Mouse (Mus musculus) myocyte (in vitro differentiated cells): ENCODE data around the gene Csde1. TPM values are rescaled to one million over a fixed set of nuclear protein-coding genes. Genes with fewer than 3 reads are reported as not detected.

Experiments used
- H3K27me3 ChIP-seq: one replicate; pipeline ENCODE4 v1.6.1; 2011; ENCODE audit not compliant: control insufficient read depth, insufficient read depth, insufficient read length
- H3K36me3 ChIP-seq: one replicate; pipeline ENCODE4 v1.6.1; 2011; ENCODE audit not compliant: control insufficient read depth, insufficient read depth
- H3K4me2 ChIP-seq: one replicate; pipeline ENCODE4 v1.6.1; 2011; ENCODE audit warnings: low read depth, control low read depth
- H3K4me3 ChIP-seq: one replicate; pipeline ENCODE4 v1.5.1; 2011; ENCODE audit warnings: mild to moderate bottlenecking, control low read depth, moderate library complexity
- H3K79me2 ChIP-seq: one replicate; pipeline ENCODE4 v1.6.1; 2011; ENCODE audit not compliant: control insufficient read depth, insufficient read depth
- H3ac ChIP-seq: one replicate; pipeline ENCODE4 v1.6.1; 2011; ENCODE audit not compliant: control insufficient read depth, insufficient read length
- CEBPB ChIP-seq: IDR thresholded peaks from 2 replicates; pipeline ENCODE4 v1.6.1; 2011; ENCODE audit warnings: mild to moderate bottlenecking, moderate library complexity; ENCODE audit not compliant: poor library complexity, insufficient read depth, severe bottlenecking
- E2F4 ChIP-seq: IDR thresholded peaks from one replicate; pipeline ENCODE4 v1.6.1; 2011; ENCODE audit warnings: mild to moderate bottlenecking, control low read depth, moderate library complexity; ENCODE audit not compliant: insufficient read depth
- MAX ChIP-seq: IDR thresholded peaks from one replicate; pipeline ENCODE4 v1.6.1; 2011; ENCODE audit warnings: low read depth, mild to moderate bottlenecking, control low read depth
- MYOD1 ChIP-seq, 3 experiments: IDR thresholded peaks; one replicate each; pipeline ENCODE4 v1.6.1; 2011; ENCODE audit warnings: control low read depth in 2 of 3, low read depth in 2 of 3, mild to moderate bottlenecking in 2 of 3, moderate library complexity in 1 of 3; ENCODE audit not compliant: insufficient read length in 2 of 3, control insufficient read depth in 1 of 3
- MYOG ChIP-seq, 3 experiments: IDR thresholded peaks; one replicate each; pipeline ENCODE4 v1.6.1; 2011; ENCODE audit warnings: control low read depth in 2 of 3, low read depth in 2 of 3, mild to moderate bottlenecking in 2 of 3; ENCODE audit not compliant: insufficient read length in 2 of 3, control insufficient read depth in 1 of 3, insufficient read depth in 1 of 3
- POLR2A ChIP-seq: IDR thresholded peaks from one replicate; pipeline ENCODE4 v1.6.1; 2011; ENCODE audit warnings: low read depth, mild to moderate bottlenecking, control low read depth, moderate library complexity; ENCODE audit not compliant: insufficient read length
- POLR2AphosphoS2 ChIP-seq: IDR thresholded peaks from one replicate; pipeline ENCODE4 v1.6.1; 2011; ENCODE audit warnings: low read depth, control low read depth; ENCODE audit not compliant: insufficient read length
- REST ChIP-seq: IDR thresholded peaks from one replicate; pipeline ENCODE4 v1.6.1; 2011; ENCODE audit warnings: mild to moderate bottlenecking, control low read depth, moderate library complexity; ENCODE audit not compliant: insufficient read depth, insufficient read length
- SRF ChIP-seq: IDR thresholded peaks from one replicate; pipeline ENCODE4 v1.6.1; 2011; ENCODE audit warnings: low read depth; ENCODE audit not compliant: control insufficient read depth, insufficient read length
- TCF12 ChIP-seq: IDR thresholded peaks from one replicate; pipeline ENCODE4 v1.6.1; 2011; ENCODE audit warnings: mild to moderate bottlenecking, control low read depth; ENCODE audit not compliant: poor library complexity, insufficient read depth, severe bottlenecking
- TCF3 ChIP-seq: IDR thresholded peaks from one replicate; pipeline ENCODE4 v1.6.1; 2011; ENCODE audit warnings: low read depth, control low read depth; ENCODE audit not compliant: insufficient read length
- USF1 ChIP-seq: IDR thresholded peaks from one replicate; pipeline ENCODE4 v1.6.1; 2011; ENCODE audit warnings: low read depth, mild to moderate bottlenecking, control low read depth, moderate library complexity
- polyA plus RNA-seq: library from polyadenylated mRNA; unstranded; fragments of >200 nt; fragmentation: generic; extraction: Trizol; gene quantifications from one replicate; pipeline ENCODE4 v1.2.1, GENCODE M21; 2012; ENCODE audit warnings: missing spikeins

Csde1 gene
- polyA plus RNA-seq, 1 experiment, result 112 TPM

- H3K4me2 ChIP-seq, result no peak overlapping the region
- TF ChIP-seq POLR2A, result no peak
- TF ChIP-seq MYOG (IDR thresholded peaks at IDR 0.05; ENCODE audit: control insufficient read depth in 1 of 3, insufficient read depth in 1 of 3, insufficient read length in 2 of 3, low read depth in 2 of 3), result no peak
- no peak for TF ChIP-seq USF1
- TF ChIP-seq SRF, result no peak
- H3K79me2 ChIP-seq, result no peaks in the 10 kb centered on the region
- no peak overlapping the region for H3ac ChIP-seq
- H3K36me3 ChIP-seq, result no peaks in the 10 kb centered on the region
- no peaks in the 10 kb centered on the region for H3K27me3 ChIP-seq
- no peak overlapping the region for H3K4me3 ChIP-seq
These were observed 80.5 kb downstream of the Csde1 start for GRCm38 (mm10) chr3:103100735-103101134.

GRCm38 (mm10) chr3:103101194-103101593 is 81.0 kb downstream of the Csde1 start:
- no peaks in the 10 kb centered on the region for H3K79me2 ChIP-seq
- no peaks in the 10 kb centered on the region for H3K36me3 ChIP-seq
- H3ac ChIP-seq, result no peak overlapping the region
- H3K4me3 ChIP-seq, result no peak overlapping the region
- no peak for TF ChIP-seq MAX
- TF ChIP-seq MYOG (IDR thresholded peaks at IDR 0.05; ENCODE audit: control insufficient read depth in 1 of 3, insufficient read depth in 1 of 3, insufficient read length in 2 of 3, low read depth in 2 of 3), result no peak
- no peak for TF ChIP-seq USF1
- no peak for TF ChIP-seq TCF12
- no peak for TF ChIP-seq CEBPB
- TF ChIP-seq TCF3, result no peak
- TF ChIP-seq E2F4, result no peak
- no peak for TF ChIP-seq MYOD1 (IDR thresholded peaks at IDR 0.05; ENCODE audit: control insufficient read depth in 1 of 3, insufficient read length in 2 of 3, low read depth in 2 of 3)
- no peak for TF ChIP-seq SRF
- TF ChIP-seq POLR2A, result no peak
- TF ChIP-seq POLR2AphosphoS2, result no peak
- no peak for TF ChIP-seq REST
- H3K4me2 ChIP-seq, result peak overlapping the region; percentile 99
- H3K27me3 ChIP-seq, result no peaks in the 10 kb centered on the region

GRCm38 (mm10) chr3:103101909-103102308 is 81.7 kb downstream of the Csde1 start:
- Histone ChIP-seq H3K36me3 (no peaks in the 10 kb centered on the region), H3ac (peak overlapping the region; percentile 6), H3K4me3 (peak overlapping the region; percentile 36), H3K27me3 (no peaks in the 10 kb centered on the region), H3K4me2 (peak overlapping the region; percentile 99), H3K79me2 (no peaks in the 10 kb centered on the region)
- no peak for TF ChIP-seq POLR2A
- no peak for TF ChIP-seq MAX
- TF ChIP-seq REST, result no peak
- no peak for TF ChIP-seq POLR2AphosphoS2
- TF ChIP-seq MYOD1 (IDR thresholded peaks at IDR 0.05; ENCODE audit: control insufficient read depth in 1 of 3, insufficient read length in 2 of 3, low read depth in 2 of 3), result no peak
- TF ChIP-seq CEBPB, result no peak

- Histone ChIP-seq H3K27me3 (no peaks in the 10 kb centered on the region), H3K4me2 (peak within 1 kb of the TSS; percentile 99), H3K79me2 (no peaks in the 10 kb centered on the region), H3K36me3 (no peaks in the 10 kb centered on the region), H3K4me3 (peak within 1 kb of the TSS; percentile 36), H3ac (peak within 1 kb of the TSS; percentile 6)
- TF ChIP-seq POLR2AphosphoS2 (peak; percentile 89), SRF (no peak), MYOG (IDR thresholded peaks at IDR 0.05; ENCODE audit: control insufficient read depth in 1 of 3, insufficient read depth in 1 of 3, insufficient read length in 2 of 3, low read depth in 2 of 3) (peak in 1 of 3 experiments; percentile 22), MYOD1 (IDR thresholded peaks at IDR 0.05; ENCODE audit: control insufficient read depth in 1 of 3, insufficient read length in 2 of 3, low read depth in 2 of 3) (peak in 1 of 3 experiments; percentile 64), POLR2A (peak; percentile 98), CEBPB (no peak)
These were observed 82.5 kb downstream of the Csde1 start, which contains the start of gene Dennd2c for GRCm38 (mm10) chr3:103102454-103103390. TSS of gene Dennd2c (plus strand) at chr3:103102604.

Other genes with a start within 250 kb of the Csde1 start
- not detected for gene Tshb, start 237.7 kb upstream of the Csde1 start, polyA plus RNA-seq
- gene Sycp1, start 84.3 kb upstream of the Csde1 start, polyA plus RNA-seq, result 0.17 TPM
- gene Nr1h5, start 56.3 kb upstream of the Csde1 start, polyA plus RNA-seq, result 0.17 TPM
- 27.0 TPM for gene Sike1, start 24.7 kb upstream of the Csde1 start, polyA plus RNA-seq
- gene Nras, start 37.9 kb downstream of the Csde1 start, polyA plus RNA-seq, result 44.5 TPM
- gene Ampd1, start 53.6 kb downstream of the Csde1 start, polyA plus RNA-seq, result 2.4 TPM
- gene Dennd2c, start 82.2 kb downstream of the Csde1 start, polyA plus RNA-seq, result 2.4 TPM
- 71.4 TPM for gene Bcas2, start 151.2 kb downstream of the Csde1 start, polyA plus RNA-seq